Mouse (Mus musculus) hindbrain, embryonic 13.5 days (tissue): ENCODE data around the gene Gabrb3. TPM values are rescaled to one million over a fixed set of nuclear protein-coding genes. Genes with fewer than 3 reads are reported as not detected.
A peak's percentile ranks its signal among the peaks of the same experiment; 100 is the strongest.

Source experiments
- ATAC-seq: fragments of 200-750 bp; cut with Nextera tagmentation; 2 replicates; pipeline ENCODE4 v1.8.0; 2017; ENCODE audit warnings: moderate TSS enrichment; ENCODE audit not compliant: low FRiP score
- H3K27ac ChIP-seq: fragments of 300-500 bp; sonication (generic); 2 replicates; pipeline ENCODE4 v1.5.1; 2015; ENCODE audit warnings: inconsistent platforms, mild to moderate bottlenecking, moderate library complexity
- H3K27me3 ChIP-seq: fragments of 300-500 bp; sonication (generic); 2 replicates; pipeline ENCODE4 v1.6.1; 2015; ENCODE audit warnings: mild to moderate bottlenecking, inconsistent platforms
- H3K36me3 ChIP-seq: fragments of 300-500 bp; sonication (generic); 2 replicates; pipeline ENCODE4 v1.6.1; 2015; ENCODE audit warnings: mild to moderate bottlenecking, inconsistent platforms
- H3K4me1 ChIP-seq: fragments of 300-500 bp; sonication (generic); replicated peaks from 2 replicates; pipeline ENCODE4 v1.6.1; 2015; ENCODE audit warnings: inconsistent platforms
- H3K4me2 ChIP-seq: fragments of 300-500 bp; sonication (generic); 2 replicates; pipeline ENCODE4 v1.6.1; 2015; ENCODE audit warnings: inconsistent platforms, mild to moderate bottlenecking, moderate library complexity
- H3K4me3 ChIP-seq: fragments of 300-500 bp; sonication (generic); 2 replicates; pipeline ENCODE4 v1.5.1; 2015; ENCODE audit warnings: mild to moderate bottlenecking, inconsistent platforms
- H3K9ac ChIP-seq: fragments of 300-500 bp; sonication (generic); 2 replicates; pipeline ENCODE4 v1.6.1; 2015; ENCODE audit warnings: mild to moderate bottlenecking, inconsistent platforms
- H3K9me3 ChIP-seq: fragments of 300-500 bp; sonication (generic); 2 replicates; pipeline ENCODE4 v1.6.1; 2016; ENCODE audit warnings: inconsistent platforms
- WGBS: fragments of 180-500 bp; shearing (Covaris S2); methylation state at CpG from one replicate; pipeline ENCODE4 v1.1.7; 2015; 5-methylcytosine and 5-hydroxymethylcytosine counted together
- polyA plus RNA-seq: library from polyadenylated mRNA; unstranded; fragments of >200 nt; fragmentation: Nextera tagmentation; extraction: Ambion mirVana; gene quantifications from 2 replicates; pipeline ENCODE4 v1.2.1, GENCODE M21; 2015

The Gabrb3 gene
- 32.3 and 35.8 TPM in 2 replicates for polyA plus RNA-seq

GRCm38 (mm10) chr7:57419392-57419791, at the start of gene Gabrb3:
TSS of gene Gabrb3 (plus strand) at chr7:57419692.
- Histone ChIP-seq H3K4me3 (no peak within 1 kb of the TSS), H3K4me2 (no peak within 1 kb of the TSS), H3K27ac (no peak within 1 kb of the TSS), H3K4me1 (no peaks in the 10 kb centered on the region), H3K9ac (no peak within 1 kb of the TSS), H3K36me3 (no peaks in the 10 kb centered on the region), H3K27me3 (no peaks in the 10 kb centered on the region), H3K9me3 (no peaks in the 10 kb centered on the region)
- 91% methylated on average over 2 of the region's 2 CpGs for WGBS
- ATAC-seq, result no peak

- peak; percentile 70 for ATAC-seq
- H3K27ac ChIP-seq, result no peak overlapping the region
- H3K27me3 ChIP-seq, result peaks cover 31% of the 10 kb centered on the region
- no peaks in the 10 kb centered on the region for H3K9me3 ChIP-seq
- no peaks in the 10 kb centered on the region for H3K36me3 ChIP-seq
- WGBS, result 35% methylated on average over 4 of the region's 4 CpGs
- no peak overlapping the region for H3K9ac ChIP-seq
- peaks cover 14% of the 10 kb centered on the region; the same call in 1 of the 2 replicates for H3K4me1 ChIP-seq
- no peak overlapping the region for H3K4me3 ChIP-seq
- no peak overlapping the region for H3K4me2 ChIP-seq
Measured at GRCm38 (mm10) chr7:57384112-57384511, 35.4 kb upstream of the Gabrb3 start.

GRCm38 (mm10) chr7:57386517-57387340, 32.8 kb upstream of the Gabrb3 start, which contains the start of gene Gabrg3:
TSS of gene Gabrg3 (minus strand) at chr7:57387188.
- Histone ChIP-seq H3K36me3 (no peaks in the 10 kb centered on the region), H3K27ac (0 out of 2 replicates have a peak within 1 kb of the TSS, but pooled peaks have one; percentile 40), H3K9ac (peak within 1 kb of the TSS; percentile 77), H3K27me3 (peaks cover 31% of the 10 kb centered on the region), H3K4me1 (peaks cover 23% of the 10 kb centered on the region), H3K4me3 (peak within 1 kb of the TSS; percentile 73), H3K4me2 (peak within 1 kb of the TSS; percentile 94), H3K9me3 (no peaks in the 10 kb centered on the region)
- WGBS, result 1% methylated on average over 64 of the region's 71 CpGs
- ATAC-seq, result peak; percentile 83

GRCm38 (mm10) chr7:57387341-57387654, 32.2 kb upstream of the Gabrb3 start:
- Histone ChIP-seq H3K27me3 (peaks cover 31% of the 10 kb centered on the region), H3K36me3 (no peaks in the 10 kb centered on the region), H3K27ac (no peak overlapping the region), H3K4me1 (peaks cover 23% of the 10 kb centered on the region), H3K4me2 (peak overlapping the region; percentile 94), H3K9me3 (no peaks in the 10 kb centered on the region), H3K4me3 (peak overlapping the region; percentile 73), H3K9ac (peak overlapping the region; percentile 77)
- WGBS, result 22% methylated on average over 6 of the region's 6 CpGs
- no peak for ATAC-seq

GRCm38 (mm10) chr7:57390046-57390445, 29.4 kb upstream of the Gabrb3 start:
- Histone ChIP-seq H3K4me2 (no peak overlapping the region), H3K4me1 (peaks cover 23% of the 10 kb centered on the region), H3K27ac (no peak overlapping the region), H3K9ac (no peak overlapping the region), H3K4me3 (no peak overlapping the region), H3K27me3 (peaks cover 24% of the 10 kb centered on the region), H3K36me3 (no peaks in the 10 kb centered on the region), H3K9me3 (no peaks in the 10 kb centered on the region)
- ATAC-seq, result no peak
- 52% methylated on average over 4 of the region's 4 CpGs for WGBS

- peaks cover 11% of the 10 kb centered on the region; the same call in 1 of the 2 replicates for H3K4me1 ChIP-seq
- no peak for ATAC-seq
- no peak overlapping the region for H3K4me2 ChIP-seq
- WGBS, result 87% methylated on average over 4 of the region's 4 CpGs
- H3K9ac ChIP-seq, result no peak overlapping the region
- no peaks in the 10 kb centered on the region for H3K9me3 ChIP-seq
- 0 out of 2 replicates have a peak, but pooled peaks cover under 1% of the 10 kb centered on the region for H3K27me3 ChIP-seq
- no peak overlapping the region for H3K4me3 ChIP-seq
- H3K36me3 ChIP-seq, result no peaks in the 10 kb centered on the region
- no peak overlapping the region for H3K27ac ChIP-seq
Measured at GRCm38 (mm10) chr7:57393551-57393950, 25.9 kb upstream of the Gabrb3 start.

- Histone ChIP-seq H3K4me1 (no peaks in the 10 kb centered on the region; the same call in 1 of the 2 replicates), H3K4me2 (no peak overlapping the region), H3K9ac (no peak overlapping the region), H3K27me3 (no peaks in the 10 kb centered on the region), H3K4me3 (no peak overlapping the region), H3K36me3 (no peaks in the 10 kb centered on the region), H3K27ac (no peak overlapping the region), H3K9me3 (no peaks in the 10 kb centered on the region)
- no peak for ATAC-seq
- 77% methylated on average over 4 of the region's 4 CpGs for WGBS
Measured at GRCm38 (mm10) chr7:57411163-57411562, 8.3 kb upstream of the Gabrb3 start.

GRCm38 (mm10) chr7:57412896-57413295, 6.6 kb upstream of the Gabrb3 start:
- H3K27ac ChIP-seq, result no peak overlapping the region
- no peak overlapping the region for H3K4me2 ChIP-seq
- H3K9ac ChIP-seq, result no peak overlapping the region
- H3K36me3 ChIP-seq, result no peaks in the 10 kb centered on the region
- WGBS, result 15% methylated on average over 1 of the region's 1 CpGs
- no peaks in the 10 kb centered on the region; the same call in 1 of the 2 replicates for H3K4me1 ChIP-seq
- no peak overlapping the region for H3K4me3 ChIP-seq
- no peaks in the 10 kb centered on the region for H3K9me3 ChIP-seq
- 0 out of 2 replicates have a peak, but pooled peaks have one; percentile 28 for ATAC-seq
- H3K27me3 ChIP-seq, result no peaks in the 10 kb centered on the region

GRCm38 (mm10) chr7:57421044-57421443, 1.6 kb downstream of the Gabrb3 start:
- Histone ChIP-seq H3K9me3 (no peaks in the 10 kb centered on the region), H3K36me3 (no peaks in the 10 kb centered on the region), H3K4me2 (no peak overlapping the region), H3K4me1 (no peaks in the 10 kb centered on the region), H3K27me3 (no peaks in the 10 kb centered on the region), H3K27ac (no peak overlapping the region), H3K9ac (no peak overlapping the region), H3K4me3 (no peak overlapping the region)
- no peak for ATAC-seq
- 88% methylated on average over 1 of the region's 1 CpGs for WGBS

- WGBS, result 89% methylated on average over 1 of the region's 1 CpGs
- H3K27ac ChIP-seq, result no peak overlapping the region
- no peak overlapping the region for H3K4me2 ChIP-seq
- H3K4me1 ChIP-seq, result no peaks in the 10 kb centered on the region
- H3K4me3 ChIP-seq, result no peak overlapping the region
- no peaks in the 10 kb centered on the region for H3K27me3 ChIP-seq
- ATAC-seq, result no peak
- no peak overlapping the region for H3K9ac ChIP-seq
- no peaks in the 10 kb centered on the region for H3K9me3 ChIP-seq
- H3K36me3 ChIP-seq, result no peaks in the 10 kb centered on the region
Measured at GRCm38 (mm10) chr7:57422675-57423074, 3.2 kb downstream of the Gabrb3 start.

GRCm38 (mm10) chr7:57448239-57448638, 28.7 kb downstream of the Gabrb3 start:
- ATAC-seq, result no peak
- WGBS, result 57% methylated on average over 1 of the region's 1 CpGs
- no peaks in the 10 kb centered on the region for H3K36me3 ChIP-seq

GRCm38 (mm10) chr7:57460354-57460753, 40.9 kb downstream of the Gabrb3 start:
- no peaks in the 10 kb centered on the region for H3K36me3 ChIP-seq
- H3K9me3 ChIP-seq, result no peaks in the 10 kb centered on the region
- no peak overlapping the region for H3K4me2 ChIP-seq
- WGBS, result 75% methylated on average over 5 of the region's 5 CpGs
- H3K4me1 ChIP-seq, result no peaks in the 10 kb centered on the region
- no peaks in the 10 kb centered on the region for H3K27me3 ChIP-seq
- ATAC-seq, result no peak
- H3K4me3 ChIP-seq, result no peak overlapping the region
- no peak overlapping the region for H3K9ac ChIP-seq
- no peak overlapping the region for H3K27ac ChIP-seq

More at GRCm38 (mm10) chr7:57448239-57448638, 28.7 kb downstream of the Gabrb3 start:
- H3K9me3 ChIP-seq, result no peaks in the 10 kb centered on the region
- H3K4me2 ChIP-seq, result no peak overlapping the region
- H3K4me3 ChIP-seq, result no peak overlapping the region
- H3K9ac ChIP-seq, result no peak overlapping the region
- H3K4me1 ChIP-seq, result no peaks in the 10 kb centered on the region
- no peaks in the 10 kb centered on the region for H3K27me3 ChIP-seq
- H3K27ac ChIP-seq, result no peak overlapping the region

GRCm38 (mm10) chr7:57471316-57471715, 51.8 kb downstream of the Gabrb3 start:
- no peaks in the 10 kb centered on the region for H3K27me3 ChIP-seq

More at GRCm38 (mm10) chr7:57471316-57471715, 51.8 kb downstream of the Gabrb3 start:
- WGBS, result 100% methylated on average over 1 of the region's 1 CpGs
- ATAC-seq, result no peak
- H3K27ac ChIP-seq, result no peak overlapping the region
- H3K9ac ChIP-seq, result no peak overlapping the region
- no peak overlapping the region for H3K4me2 ChIP-seq
- no peaks in the 10 kb centered on the region for H3K36me3 ChIP-seq
- H3K9me3 ChIP-seq, result no peaks in the 10 kb centered on the region
- H3K4me3 ChIP-seq, result no peak overlapping the region
- no peaks in the 10 kb centered on the region for H3K4me1 ChIP-seq
